Mouse (Mus musculus) olfactory bulb, adult 2 months (tissue): ENCODE measurements at regions not wholly inside any gene's neighbourhood (a gene's known extent, or its start where the extent isn't known, plus 50 kb on each side); places are given as distances from the start of the nearest gene placed in this dataset.

Source experiments
- H3K27ac ChIP-seq: fragments of 200-500 bp; 2 replicates; pipeline ENCODE4 v1.5.1; 2012; ENCODE audit warnings: low read depth, low read length; ENCODE audit not compliant: insufficient read depth
- H3K4me1 ChIP-seq: fragments of 200-500 bp; 2 replicates; pipeline ENCODE4 v1.6.1; 2012; ENCODE audit warnings: low read length; ENCODE audit not compliant: control insufficient read depth, insufficient read depth
- H3K4me3 ChIP-seq: fragments of 200-500 bp; 2 replicates; pipeline ENCODE4 v1.5.1; 2012; ENCODE audit warnings: mild to moderate bottlenecking, low read depth, low read length, moderate library complexity; ENCODE audit not compliant: insufficient read depth
- CTCF ChIP-seq: fragments of 200-500 bp; IDR thresholded peaks from 2 replicates; pipeline ENCODE4 v1.5.1; 2012; ENCODE audit warnings: low read depth, mild to moderate bottlenecking, low read length, moderate library complexity; ENCODE audit not compliant: insufficient read depth
- POLR2A ChIP-seq: fragments of 200-500 bp; IDR thresholded peaks from 2 replicates; pipeline ENCODE4 v1.6.1; 2012; ENCODE audit warnings: mild to moderate bottlenecking, low read depth, low read length, moderate library complexity; ENCODE audit not compliant: insufficient read depth
- WGBS: fragments of 180-500 bp; shearing (Covaris S2); methylation state at CpG from one replicate; pipeline ENCODE4 v1.1.7; 2018; 5-methylcytosine and 5-hydroxymethylcytosine counted together

GRCm38 (mm10) chr4:56686141-56686540 is 53.7 kb upstream of the Gm26657 start:
- 44% methylated on average over 8 of the region's 8 CpGs for WGBS
- no peak for TF ChIP-seq CTCF
- no peak for TF ChIP-seq POLR2A
- no peak overlapping the region for H3K4me3 ChIP-seq
- H3K27ac ChIP-seq: no peak overlapping the region
- peaks cover 2% of the 10 kb centered on the region; the same call in 1 of the 2 replicates for H3K4me1 ChIP-seq

- 49% methylated on average over 8 of the region's 8 CpGs for WGBS
These were observed 54.2 kb upstream of the Gm26657 start for GRCm38 (mm10) chr4:56685696-56686095.

GRCm38 (mm10) chr4:56685123-56685522 is 54.7 kb upstream of the Gm26657 start:
- no peak overlapping the region for H3K4me3 ChIP-seq
- WGBS: 8% methylated on average over 9 of the region's 9 CpGs
- no peak overlapping the region for H3K27ac ChIP-seq

More at GRCm38 (mm10) chr4:56685696-56686095, 54.2 kb upstream of the Gm26657 start:
- peaks cover 2% of the 10 kb centered on the region; the same call in 1 of the 2 replicates for H3K4me1 ChIP-seq
- TF ChIP-seq CTCF: no peak
- H3K4me3 ChIP-seq: no peak overlapping the region
- H3K27ac ChIP-seq: no peak overlapping the region

GRCm38 (mm10) chr4:56684031-56684430 is 55.8 kb upstream of the Gm26657 start:
- Histone ChIP-seq H3K4me3 (no peak overlapping the region), H3K4me1 (peaks cover 2% of the 10 kb centered on the region; the same call in 1 of the 2 replicates), H3K27ac (no peak overlapping the region)
- WGBS: 96% methylated on average over 7 of the region's 7 CpGs
- TF ChIP-seq POLR2A (no peak), CTCF (no peak)

More at GRCm38 (mm10) chr4:56685123-56685522, 54.7 kb upstream of the Gm26657 start:
- peaks cover 2% of the 10 kb centered on the region; the same call in 1 of the 2 replicates for H3K4me1 ChIP-seq
- peak; percentile 81 for TF ChIP-seq CTCF
- no peak for TF ChIP-seq POLR2A

GRCm38 (mm10) chr4:56681121-56681520 is 58.7 kb upstream of the Gm26657 start:
- no peak for TF ChIP-seq POLR2A
- no peak for TF ChIP-seq CTCF
- Histone ChIP-seq H3K27ac (no peak overlapping the region), H3K4me3 (no peak overlapping the region), H3K4me1 (peaks cover 2% of the 10 kb centered on the region; the same call in 1 of the 2 replicates)
- WGBS: 88% methylated on average over 8 of the region's 8 CpGs

GRCm38 (mm10) chr4:56673868-56674267 is 66.0 kb upstream of the Gm26657 start:
- 73% methylated on average over 4 of the region's 4 CpGs for WGBS
- TF ChIP-seq CTCF (no peak), POLR2A (no peak)
- no peak overlapping the region for H3K27ac ChIP-seq
- H3K4me1 ChIP-seq: no peaks in the 10 kb centered on the region
- H3K4me3 ChIP-seq: no peak overlapping the region

- H3K4me3 ChIP-seq: no peak overlapping the region
- H3K4me1 ChIP-seq: no peaks in the 10 kb centered on the region
- TF ChIP-seq POLR2A (no peak), CTCF (no peak)
- no peak overlapping the region for H3K27ac ChIP-seq
- 63% methylated on average over 2 of the region's 2 CpGs for WGBS
These were observed 74.9 kb upstream of the Gm26657 start for GRCm38 (mm10) chr4:56664921-56665320.

GRCm38 (mm10) chr4:56661816-56662215 is 78.1 kb upstream of the Gm26657 start:
- TF ChIP-seq CTCF (no peak), POLR2A (no peak)
- Histone ChIP-seq H3K4me1 (no peaks in the 10 kb centered on the region), H3K27ac (no peak overlapping the region), H3K4me3 (no peak overlapping the region)
- 88% methylated on average over 5 of the region's 5 CpGs for WGBS

- Histone ChIP-seq H3K4me1 (peaks cover 3% of the 10 kb centered on the region; the same call in 1 of the 2 replicates), H3K4me3 (no peak overlapping the region), H3K27ac (no peak overlapping the region)
- TF ChIP-seq POLR2A: no peak
- TF ChIP-seq CTCF: no peak
- 82% methylated on average over 3 of the region's 3 CpGs for WGBS
These were observed 82.8 kb upstream of the Gm26657 start for GRCm38 (mm10) chr4:56657046-56657445.

- 65% methylated on average over 4 of the region's 4 CpGs for WGBS
- H3K4me3 ChIP-seq: no peak overlapping the region
- TF ChIP-seq CTCF (no peak), POLR2A (no peak)
These were observed 85.5 kb upstream of the Gm26657 start for GRCm38 (mm10) chr4:56654327-56654726.

More at GRCm38 (mm10) chr4:56654327-56654726, 85.5 kb upstream of the Gm26657 start:
- Histone ChIP-seq H3K4me1 (peaks cover 3% of the 10 kb centered on the region; the same call in 1 of the 2 replicates), H3K27ac (peak overlapping the region; percentile 45; the same call in 1 of the 2 replicates)
